Mouse (Mus musculus) liver, embryonic 13.5 days (tissue): ENCODE results near the gene Man1a2. TPM values are rescaled to one million over a fixed set of nuclear protein-coding genes. Genes with fewer than 3 reads are reported as not detected.

ENCODE experiments used
- ATAC-seq: fragments of 200-750 bp; cut with Nextera tagmentation; 2 replicates; pipeline ENCODE4 v1.8.0; 2017; ENCODE audit warnings: low read depth, mild to moderate bottlenecking, moderate number of reproducible peaks, moderate library complexity
- DNase-seq: peaks from one replicate; pipeline ENCODE4 v3.0.0; 2022
- H3K27ac ChIP-seq: fragments of 300-500 bp; sonication (generic); 2 replicates; pipeline ENCODE4 v1.5.1; 2015; ENCODE audit warnings: moderate library complexity, mild to moderate bottlenecking, inconsistent platforms
- H3K27me3 ChIP-seq: fragments of 300-500 bp; sonication (generic); 2 replicates; pipeline ENCODE4 v1.6.1; 2015; ENCODE audit warnings: mild to moderate bottlenecking, inconsistent platforms
- H3K36me3 ChIP-seq: fragments of 300-500 bp; sonication (generic); 2 replicates; pipeline ENCODE4 v1.6.1; 2015; ENCODE audit warnings: mild to moderate bottlenecking, inconsistent platforms
- H3K4me1 ChIP-seq: fragments of 300-500 bp; sonication (generic); replicated peaks from 2 replicates; pipeline ENCODE4 v1.6.1; 2015; ENCODE audit warnings: inconsistent platforms
- H3K4me2 ChIP-seq: fragments of 300-500 bp; sonication (generic); 2 replicates; pipeline ENCODE4 v1.6.1; 2015; ENCODE audit warnings: inconsistent platforms, mild to moderate bottlenecking, moderate library complexity
- H3K4me3 ChIP-seq: fragments of 300-500 bp; sonication (generic); replicated peaks from 2 replicates; pipeline ENCODE4 v1.5.1; 2015; ENCODE audit warnings: mild to moderate bottlenecking, inconsistent platforms
- H3K9ac ChIP-seq: fragments of 300-500 bp; sonication (generic); 2 replicates; pipeline ENCODE4 v1.6.1; 2015; ENCODE audit warnings: mild to moderate bottlenecking, inconsistent platforms
- H3K9me3 ChIP-seq: fragments of 300-500 bp; sonication (generic); replicated peaks from 2 replicates; pipeline ENCODE4 v1.6.1; 2016; ENCODE audit warnings: inconsistent platforms
- WGBS: fragments of 180-500 bp; shearing (Covaris S2); methylation state at CpG from one replicate; pipeline ENCODE4 v1.1.7; 2015; ENCODE audit not compliant: insufficient replicate concordance; 5-methylcytosine and 5-hydroxymethylcytosine counted together
- polyA plus RNA-seq: library from polyadenylated mRNA; unstranded; fragments of >200 nt; fragmentation: Nextera tagmentation; extraction: Ambion mirVana; gene quantifications from 2 replicates; pipeline ENCODE4 v1.2.1, GENCODE M21; 2015

Man1a2 gene
- polyA plus RNA-seq, 1 experiment from 2014 or later = 39.3 TPM

DNA sequence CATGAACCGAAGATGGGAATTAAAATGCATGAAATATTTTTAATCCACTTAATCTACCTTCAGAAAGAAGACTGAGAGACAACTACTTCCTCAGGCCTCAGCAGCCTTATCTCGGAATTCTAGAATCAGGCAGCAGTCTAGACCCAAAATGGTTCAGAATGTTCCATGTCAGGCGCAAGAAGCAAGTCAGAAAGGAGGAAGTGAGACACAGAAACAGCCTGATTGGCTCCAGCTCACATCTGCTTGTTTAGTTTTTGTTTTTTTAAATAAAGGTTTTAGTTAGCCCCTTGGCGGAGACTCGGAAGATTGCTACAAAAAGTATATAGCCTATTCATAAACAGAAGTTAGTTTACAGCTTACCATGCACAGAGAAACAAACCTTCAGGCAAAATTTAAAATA lies 154.4 kb downstream of the Man1a2 start:
- 69% methylated on average over 5 of the region's 5 CpGs for WGBS
- no peaks in the 10 kb centered on the region for H3K9me3 ChIP-seq
- DNase-seq = no peak

DNA sequence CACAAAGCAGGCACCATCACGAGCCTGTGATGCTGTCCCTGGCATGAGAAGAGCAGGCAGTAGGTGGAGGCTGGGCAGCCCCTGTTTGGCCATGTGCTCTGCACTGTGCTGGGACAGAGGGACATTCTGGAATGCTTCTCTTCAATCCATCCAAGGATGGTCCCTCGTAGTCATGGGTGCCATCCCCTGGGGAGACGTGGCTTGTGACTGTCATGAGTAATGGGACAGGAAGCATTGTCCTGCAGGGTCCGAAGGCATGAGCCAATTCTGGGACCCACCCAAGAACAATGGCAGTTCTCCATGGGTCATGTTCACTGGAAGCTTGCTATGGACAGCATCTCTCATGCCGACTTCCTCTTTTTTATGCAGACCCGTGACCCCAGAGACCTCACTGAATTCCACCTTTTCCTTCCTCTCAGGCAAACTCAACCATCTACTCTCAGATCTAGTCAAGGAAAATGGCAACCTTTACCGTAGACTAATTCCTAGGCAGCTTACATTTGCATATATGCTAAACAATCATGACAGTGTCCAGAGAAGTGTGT lies 155.0 kb downstream of the Man1a2 start:
- Histone ChIP-seq H3K4me1 (peaks cover 33% of the 10 kb centered on the region), H3K9me3 (no peaks in the 10 kb centered on the region), H3K27me3 (0 out of 2 replicates have a peak, but pooled peaks cover 11% of the 10 kb centered on the region), H3K4me2 (no peak overlapping the region), H3K27ac (no peak overlapping the region), H3K4me3 (no peak overlapping the region), H3K36me3 (no peaks in the 10 kb centered on the region), H3K9ac (no peak overlapping the region)
- DNase-seq (no peak), ATAC-seq (no peak)
- WGBS = 37% methylated on average over 7 of the region's 7 CpGs

More for the DNA sequence above, 154.4 kb downstream of the Man1a2 start:
- no peaks in the 10 kb centered on the region for H3K36me3 ChIP-seq
- no peak overlapping the region for H3K27ac ChIP-seq
- 0 out of 2 replicates have a peak, but pooled peaks cover 11% of the 10 kb centered on the region for H3K27me3 ChIP-seq
- no peak overlapping the region for H3K4me3 ChIP-seq
- H3K4me1 ChIP-seq = peaks cover 36% of the 10 kb centered on the region
- ATAC-seq = no peak
- H3K4me2 ChIP-seq = no peak overlapping the region
- no peak overlapping the region for H3K9ac ChIP-seq

DNA sequence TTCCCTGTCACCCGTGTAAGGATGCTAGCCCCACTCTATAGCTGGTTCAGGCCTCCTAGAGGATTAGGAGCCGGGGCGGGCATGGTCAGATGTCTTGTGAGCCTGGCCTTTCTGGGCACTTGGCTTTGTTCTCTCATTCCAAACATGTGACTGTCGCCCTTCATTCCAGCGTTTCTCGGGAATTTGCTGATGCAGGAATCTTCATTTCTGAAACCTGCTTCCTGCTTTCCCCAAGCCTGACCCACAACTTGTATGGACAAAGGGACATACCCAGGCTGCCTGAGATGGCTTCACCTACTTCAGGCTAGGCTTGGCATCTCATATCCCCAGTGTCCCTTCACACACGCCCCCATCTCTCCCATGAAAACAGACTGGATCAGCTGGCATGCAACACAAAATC lies 162.6 kb downstream of the Man1a2 start:
- Histone ChIP-seq H3K27me3 (0 out of 2 replicates have a peak, but pooled peaks cover 9% of the 10 kb centered on the region), H3K9me3 (no peaks in the 10 kb centered on the region), H3K4me3 (no peak overlapping the region), H3K36me3 (no peaks in the 10 kb centered on the region), H3K4me2 (no peak overlapping the region), H3K27ac (no peak overlapping the region), H3K4me1 (no peaks in the 10 kb centered on the region), H3K9ac (no peak overlapping the region)
- ATAC-seq (no peak), DNase-seq (no peak)
- 66% methylated on average over 7 of the region's 7 CpGs for WGBS

DNA sequence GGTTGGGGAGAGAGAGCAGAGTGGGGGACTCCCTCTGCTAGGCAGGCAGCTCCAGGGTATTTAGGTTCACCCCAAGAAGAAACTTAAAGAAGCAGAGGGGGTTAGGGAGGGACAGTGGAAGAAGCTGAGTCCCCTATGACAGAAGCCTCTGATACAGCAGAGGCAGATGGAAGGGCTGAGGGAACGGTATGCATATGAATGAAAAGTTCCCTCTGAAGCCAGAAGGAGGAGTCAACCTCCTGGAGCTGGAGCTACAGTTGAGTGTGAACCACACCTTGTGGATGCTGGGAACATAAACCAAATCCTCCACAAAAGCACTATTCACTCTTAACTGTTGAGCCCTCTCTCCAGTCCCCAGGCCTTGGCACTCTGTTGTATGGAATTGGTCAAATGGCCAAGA lies 163.7 kb downstream of the Man1a2 start:
- Histone ChIP-seq H3K4me1 (no peaks in the 10 kb centered on the region), H3K4me2 (no peak overlapping the region), H3K9ac (no peak overlapping the region), H3K27ac (no peak overlapping the region), H3K36me3 (no peaks in the 10 kb centered on the region), H3K27me3 (0 out of 2 replicates have a peak, but pooled peaks cover 9% of the 10 kb centered on the region), H3K9me3 (no peaks in the 10 kb centered on the region), H3K4me3 (no peak overlapping the region)
- ATAC-seq = no peak
- DNase-seq = no peak
- WGBS = 60% methylated on average over 1 of the region's 1 CpGs

DNA sequence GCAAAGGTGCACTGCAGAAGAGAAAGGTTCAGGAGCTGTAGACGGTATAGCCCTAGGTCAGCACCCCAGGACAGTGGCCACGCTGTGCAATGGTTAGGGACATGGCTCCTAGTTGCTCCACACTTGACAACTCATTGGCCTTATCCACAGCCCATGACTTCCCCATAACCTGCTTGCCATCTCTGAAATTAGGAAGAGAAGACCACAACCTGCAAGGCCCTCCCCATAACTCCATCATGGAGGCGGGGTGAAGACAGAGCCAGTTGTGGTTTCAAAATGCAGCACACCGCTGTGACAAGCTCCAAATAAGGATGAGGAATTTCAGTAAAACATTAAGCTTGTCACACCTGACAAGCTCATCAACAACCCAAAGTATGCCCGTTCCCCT lies 169.6 kb downstream of the Man1a2 start:
- no peak overlapping the region for H3K4me3 ChIP-seq
- H3K27me3 ChIP-seq = peaks cover 13% of the 10 kb centered on the region; the same call in 1 of the 2 replicates
- no peak for DNase-seq
- H3K36me3 ChIP-seq = no peaks in the 10 kb centered on the region
- H3K27ac ChIP-seq = no peak overlapping the region
- no peaks in the 10 kb centered on the region for H3K4me1 ChIP-seq
- no peaks in the 10 kb centered on the region for H3K9me3 ChIP-seq
- no peak overlapping the region for H3K4me2 ChIP-seq
- no peak for ATAC-seq
- WGBS = 69% methylated on average over 5 of the region's 5 CpGs
- H3K9ac ChIP-seq = no peak overlapping the region

DNA sequence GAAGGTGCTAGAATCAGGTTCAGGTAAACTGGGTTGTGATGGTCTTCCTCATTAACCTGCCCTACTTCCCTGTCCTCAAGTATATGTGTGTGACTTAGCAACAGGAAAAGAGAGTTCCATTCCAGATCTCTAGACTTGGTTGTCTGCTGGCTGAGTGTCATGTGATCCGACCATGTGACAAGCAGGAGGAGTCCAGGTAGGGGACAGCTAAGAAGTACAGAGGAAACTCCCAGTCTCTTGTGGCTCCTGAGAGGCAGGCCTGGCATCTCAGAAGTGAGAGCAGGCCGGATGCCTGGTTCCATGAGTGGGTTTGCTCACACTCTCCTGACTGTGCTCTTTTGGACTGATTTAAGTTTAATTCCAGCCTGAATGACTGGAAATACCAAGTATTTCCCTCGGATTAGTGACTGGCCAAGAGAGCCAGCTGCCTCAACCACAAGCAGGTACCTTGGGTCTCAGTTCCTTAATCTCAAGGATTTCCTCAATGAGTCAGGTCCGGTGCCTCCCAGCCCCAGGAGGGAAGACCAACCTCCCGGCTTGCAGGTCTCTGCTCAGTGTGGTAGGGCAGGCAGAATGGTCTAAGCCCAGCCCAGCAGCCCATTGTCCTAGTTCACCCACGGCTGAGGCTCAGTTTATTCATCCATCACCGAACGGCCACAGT lies 170.1 kb downstream of the Man1a2 start:
- 43% methylated on average over 8 of the region's 8 CpGs for WGBS
- Histone ChIP-seq H3K4me2 (no peak overlapping the region), H3K9ac (no peak overlapping the region), H3K9me3 (no peaks in the 10 kb centered on the region), H3K4me1 (no peaks in the 10 kb centered on the region), H3K27ac (no peak overlapping the region), H3K27me3 (peaks cover 13% of the 10 kb centered on the region; the same call in 1 of the 2 replicates), H3K4me3 (no peak overlapping the region), H3K36me3 (no peaks in the 10 kb centered on the region)
- ATAC-seq (no peak; the same call in 1 of the 2 replicates), DNase-seq (no peak)

Other genes with a start within 250 kb of the Man1a2 start
- gene Tent5c, start 196.2 kb downstream of the Man1a2 start, polyA plus RNA-seq = 63.7 and 76.5 TPM in 2 replicates
- gene Vtcn1, start 140.0 kb upstream of the Man1a2 start, polyA plus RNA-seq = not detected in 2 replicates
- gene Trim45, start 236.7 kb upstream of the Man1a2 start, polyA plus RNA-seq = 0.88 and 1.0 TPM in 2 replicates